Mouse (Mus musculus) skeletal muscle tissue, adult 2 months (tissue): Measurements from ENCODE around the gene Kctd2.

Experiments
- DNase-seq: peaks from one replicate; pipeline ENCODE4 v3.0.0-alpha.2; 2012; ENCODE audit warnings: low read depth, low spot score

The Kctd2 gene

GRCm38 (mm10) chr11:115400630-115401391 is 19.1 kb upstream of the Kctd2 start:
- DNase-seq = no peak

- DNase-seq = peak; percentile 72
Measured at GRCm38 (mm10) chr11:115403338-115404124, 16.4 kb upstream of the Kctd2 start, which contains the start of gene Mrpl58. Gene Mrpl58 (plus strand): TSS chr11:115403752.

GRCm38 (mm10) chr11:115405723-115406122 is 14.2 kb upstream of the Kctd2 start:
- DNase-seq = no peak

GRCm38 (mm10) chr11:115406858-115407401 is 13.0 kb upstream of the Kctd2 start:
- DNase-seq = no peak

DNA sequence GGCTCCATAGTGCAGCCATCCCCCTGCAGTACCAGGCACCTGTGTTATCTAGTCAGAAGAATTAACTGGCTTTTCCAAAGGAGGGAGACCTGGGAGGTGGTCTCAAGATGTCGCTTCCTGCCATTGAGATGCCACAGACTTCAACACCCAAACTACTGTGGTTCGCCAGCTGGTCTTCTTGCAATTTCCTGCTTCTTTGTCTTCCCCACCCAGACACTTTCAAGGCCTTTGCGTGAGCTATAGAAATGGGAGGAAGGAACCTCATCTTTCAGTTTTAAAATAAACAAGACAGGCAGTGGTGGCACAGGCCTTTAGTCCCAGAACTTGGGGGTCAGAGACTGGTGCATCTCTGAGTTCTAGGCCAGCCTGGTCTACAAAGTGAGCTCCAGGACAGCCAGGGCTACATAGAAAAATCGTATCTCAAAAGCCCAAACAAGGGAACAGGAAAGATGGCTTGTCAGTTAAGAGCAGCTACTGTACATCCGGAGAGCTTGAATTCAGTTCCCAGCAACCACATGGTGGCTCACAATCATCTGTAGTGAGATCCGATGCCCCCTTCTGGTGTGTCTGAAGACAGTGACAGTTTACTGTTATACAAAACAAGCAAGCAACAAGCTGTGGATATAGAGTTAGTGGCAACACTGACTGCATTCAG is 11.5 kb upstream of the Kctd2 start:
- no peak for DNase-seq

GRCm38 (mm10) chr11:115409556-115409955 is 10.4 kb upstream of the Kctd2 start:
- DNase-seq = no peak

DNA sequence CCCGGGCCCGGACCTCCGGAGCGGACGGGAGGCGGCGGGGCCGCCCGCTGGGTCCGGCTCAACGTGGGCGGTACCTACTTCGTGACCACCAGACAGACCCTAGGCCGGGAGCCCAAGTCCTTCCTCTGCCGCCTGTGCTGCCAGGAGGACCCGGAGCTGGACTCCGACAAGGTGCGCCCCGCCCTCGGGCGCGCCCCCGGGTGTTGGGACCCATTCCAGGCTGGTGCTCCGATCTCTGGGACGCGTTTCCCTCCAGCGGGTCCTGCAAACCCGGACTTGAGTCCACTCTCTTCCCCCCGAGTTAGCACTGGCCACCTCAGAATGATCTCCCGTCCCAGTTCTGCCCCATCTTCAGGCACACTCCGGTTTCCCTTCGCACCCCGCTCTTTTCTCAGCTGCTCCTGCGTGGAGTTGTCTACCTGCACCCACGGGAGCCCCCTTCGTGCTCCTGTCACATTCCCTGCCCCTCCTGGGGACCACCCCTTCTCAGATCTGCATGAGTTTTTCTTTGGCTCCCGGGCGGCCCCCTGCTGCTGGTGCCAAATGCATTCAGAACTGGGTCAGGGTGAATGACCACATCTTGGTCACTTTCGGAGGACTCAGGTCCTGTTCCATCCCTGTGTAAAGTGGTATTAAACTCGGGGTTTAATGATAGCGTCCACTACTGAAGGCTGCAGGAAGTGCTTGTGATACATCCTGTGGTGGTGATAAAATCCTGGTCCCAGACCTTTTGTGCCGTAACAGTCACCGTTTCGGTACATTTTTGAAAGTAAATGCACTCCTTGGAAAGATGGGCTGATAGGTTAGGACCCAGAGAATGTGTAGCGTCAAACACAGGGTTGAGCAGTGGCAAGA is 635 bp downstream of the Kctd2 start:
- no peak for DNase-seq

GRCm38 (mm10) chr11:115421328-115421727 is 1.4 kb downstream of the Kctd2 start:
- DNase-seq = no peak

DNA sequence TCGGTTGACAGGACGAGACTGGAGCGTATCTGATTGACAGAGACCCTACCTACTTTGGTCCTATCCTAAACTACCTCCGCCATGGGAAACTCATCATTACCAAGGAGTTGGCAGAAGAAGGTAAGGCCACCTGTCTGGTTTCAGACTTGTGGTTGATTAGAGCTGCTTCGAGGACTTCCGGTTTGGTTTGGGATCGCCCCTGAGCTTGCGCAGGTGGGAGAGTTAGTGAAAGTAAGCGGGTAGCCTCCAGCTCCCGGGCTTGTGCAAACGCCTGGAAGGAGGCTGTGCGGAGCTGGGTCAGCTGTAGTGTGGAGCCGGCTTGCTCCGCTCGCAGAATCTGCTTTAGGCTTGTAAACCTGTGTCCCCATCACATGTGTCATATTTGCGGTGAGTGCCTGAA is 2.0 kb downstream of the Kctd2 start:
- no peak for DNase-seq

DNA sequence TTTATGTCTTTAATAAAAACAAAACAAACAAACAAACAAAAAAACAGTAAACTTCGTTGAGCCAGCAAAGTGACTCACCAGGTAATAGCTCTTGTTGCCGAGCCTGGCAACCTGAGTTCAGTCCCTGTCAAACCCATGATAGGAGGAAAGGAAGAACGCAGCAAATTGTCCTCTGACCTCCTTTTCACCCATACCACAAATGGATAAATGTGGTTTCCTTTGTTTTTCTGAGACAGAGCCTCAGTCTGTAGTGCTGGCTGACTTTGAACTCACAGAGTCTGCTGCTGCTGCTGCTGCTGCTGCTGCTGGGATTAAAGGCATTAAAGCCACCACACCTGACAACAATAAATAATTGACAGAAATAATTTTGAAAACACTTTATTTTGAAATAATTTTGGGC is 3.2 kb downstream of the Kctd2 start:
- no peak for DNase-seq

DNA sequence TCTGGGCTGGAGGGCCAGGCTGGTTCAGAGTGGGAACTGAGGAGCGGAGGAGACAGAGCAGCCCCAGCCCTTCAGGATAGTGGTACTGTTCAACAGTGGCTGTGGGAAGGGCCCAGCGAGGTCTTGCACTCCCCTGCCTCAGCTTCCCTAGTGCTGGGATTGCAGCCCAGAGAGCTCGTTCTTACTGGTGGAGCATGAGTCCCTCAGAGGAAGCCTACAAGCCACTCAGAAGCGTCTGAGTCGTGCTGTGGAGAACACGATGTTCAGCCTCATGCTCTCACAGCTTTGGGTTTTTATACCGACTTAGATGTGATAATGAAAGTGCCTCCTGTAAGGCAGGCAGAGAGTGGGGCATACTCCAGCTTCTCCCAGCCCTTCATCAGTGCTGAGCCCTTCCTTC is 4.7 kb downstream of the Kctd2 start:
- DNase-seq = no peak

DNA sequence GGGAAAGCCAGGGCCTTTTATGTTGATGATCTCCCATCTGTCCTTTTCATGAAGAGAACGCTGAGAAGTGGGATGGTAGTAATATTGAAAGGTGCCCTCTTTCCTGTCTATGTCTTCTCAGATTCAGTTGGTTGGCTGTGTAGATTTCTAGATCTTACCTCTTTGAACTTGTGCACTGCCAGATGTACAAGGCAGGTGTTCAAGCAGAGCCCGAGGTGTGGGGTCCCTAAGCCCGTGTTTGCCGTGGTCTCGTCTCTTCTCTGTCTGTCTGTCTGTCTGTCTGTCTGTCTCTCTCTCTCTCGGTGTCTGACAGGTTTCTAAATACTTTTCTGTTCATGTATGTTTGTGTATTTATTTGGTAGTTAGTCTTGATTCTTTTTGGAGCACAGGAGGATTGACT is 5.7 kb downstream of the Kctd2 start:
- no peak for DNase-seq

GRCm38 (mm10) chr11:115427482-115428331 is 7.8 kb downstream of the Kctd2 start:
- DNase-seq = no peak

GRCm38 (mm10) chr11:115429307-115429706 is 9.4 kb downstream of the Kctd2 start:
- no peak for DNase-seq

GRCm38 (mm10) chr11:115430561-115430960 is 10.6 kb downstream of the Kctd2 start:
- no peak for DNase-seq

DNA sequence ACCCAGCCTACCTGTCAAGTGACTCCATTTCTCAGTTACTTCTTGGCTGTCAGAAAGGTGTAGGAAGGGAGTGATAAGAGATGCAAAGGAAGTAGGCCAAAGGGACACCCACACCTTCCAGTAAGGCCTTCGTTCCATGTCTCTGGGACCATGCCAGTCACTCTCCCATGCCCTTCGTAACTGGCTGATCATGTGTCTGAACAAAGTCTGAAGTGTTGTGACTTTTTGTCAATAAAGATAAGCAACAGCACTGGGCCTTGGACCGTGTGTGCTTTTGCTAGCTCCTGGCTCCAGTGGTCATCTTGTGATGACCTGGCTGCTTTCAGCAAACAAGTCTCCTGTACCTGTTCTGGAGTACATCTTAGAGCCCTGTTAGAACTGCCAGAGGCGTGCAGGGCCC is 12.9 kb downstream of the Kctd2 start:
- no peak for DNase-seq

DNA sequence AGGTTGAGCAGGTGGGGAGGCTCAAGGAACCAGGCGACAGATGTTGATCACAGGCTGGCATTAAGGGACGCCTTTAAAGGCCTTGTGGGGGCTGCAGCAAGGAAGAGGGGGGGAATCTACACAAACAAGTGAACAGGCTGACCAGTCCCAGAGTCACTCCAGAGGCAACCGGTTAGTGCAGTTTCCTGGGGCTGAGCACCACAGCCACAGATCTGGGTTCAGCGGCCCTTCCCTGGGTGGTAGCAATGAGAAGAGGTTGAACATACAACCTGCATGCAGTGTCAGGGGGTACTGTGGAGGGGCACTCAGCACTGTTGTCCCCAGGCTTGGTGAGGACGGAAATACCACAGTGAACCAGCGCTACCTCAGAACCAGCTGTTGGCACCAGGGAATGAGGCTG is 13.4 kb downstream of the Kctd2 start:
- DNase-seq = no peak

DNA sequence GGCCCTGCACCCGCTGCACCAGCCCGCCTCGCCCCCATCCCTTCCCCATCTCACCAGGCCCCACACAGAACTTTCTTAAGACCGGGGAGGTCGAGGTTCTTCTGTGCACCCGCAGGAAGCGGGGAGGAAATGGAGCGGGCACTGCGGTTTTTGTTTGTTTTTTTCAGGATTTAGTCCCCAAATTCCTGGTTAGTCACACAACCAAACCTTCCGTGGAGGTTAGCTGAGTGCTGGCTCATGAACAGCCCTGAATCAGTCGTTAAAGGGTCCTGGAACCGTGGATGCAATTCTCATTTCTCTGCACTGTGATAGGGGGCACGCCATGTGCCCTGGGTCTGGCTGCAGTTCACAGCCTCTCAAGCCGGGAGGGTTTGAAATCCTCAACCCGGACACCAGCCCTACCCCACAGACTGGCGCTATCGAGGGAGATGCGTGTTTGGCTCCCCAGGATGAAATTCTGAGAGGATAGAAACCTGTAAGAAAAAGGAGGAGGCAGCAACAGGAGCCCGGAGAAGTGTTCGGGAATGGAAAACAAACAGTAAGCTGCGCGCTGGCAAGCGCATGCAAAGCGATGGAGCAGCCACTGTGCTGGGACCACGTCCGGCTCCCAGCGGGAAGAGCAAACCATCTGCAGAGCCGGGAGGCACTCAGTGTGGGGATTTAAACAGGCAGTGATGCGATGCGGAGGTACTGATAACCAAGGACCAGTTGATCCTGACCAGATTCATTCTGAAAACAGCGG is 15.8 kb downstream of the Kctd2 start:
- DNase-seq = no peak

DNA sequence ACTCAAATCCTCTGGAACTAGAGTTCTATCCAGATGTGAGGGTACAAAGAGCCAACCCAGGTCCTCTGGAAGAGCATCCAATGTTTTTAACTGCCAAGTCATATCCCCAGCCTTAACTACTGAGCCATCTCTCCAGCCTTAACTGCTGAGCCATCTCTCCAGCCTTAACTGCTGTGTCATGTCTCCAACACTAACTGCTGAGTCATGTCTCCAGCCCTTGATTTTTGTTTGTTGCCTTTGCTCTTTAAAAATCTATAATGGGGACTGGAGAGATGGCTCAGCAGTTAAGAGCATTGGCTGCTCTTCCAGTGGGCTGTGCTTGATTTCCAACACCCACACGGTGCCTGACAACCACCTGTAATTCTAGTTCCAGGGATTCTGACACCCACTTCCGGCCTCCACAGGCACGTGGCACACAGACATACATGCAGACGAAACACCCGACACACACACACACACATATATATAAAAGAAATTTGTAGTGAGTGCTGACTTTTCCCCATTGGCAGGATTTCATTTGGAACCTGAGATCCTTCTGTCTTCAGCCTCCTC is 17.7 kb downstream of the Kctd2 start:
- no peak for DNase-seq
